Mouse (Mus musculus): ENCODE data around the gene Stx1a. TPM values are rescaled to one million over a fixed set of nuclear protein-coding genes. Genes with fewer than 3 reads are reported as not detected.

Stx1a gene
- total and polyA plus RNA-seq, 2 experiments from 2014 or later = 126 to 149 TPM

DNA sequence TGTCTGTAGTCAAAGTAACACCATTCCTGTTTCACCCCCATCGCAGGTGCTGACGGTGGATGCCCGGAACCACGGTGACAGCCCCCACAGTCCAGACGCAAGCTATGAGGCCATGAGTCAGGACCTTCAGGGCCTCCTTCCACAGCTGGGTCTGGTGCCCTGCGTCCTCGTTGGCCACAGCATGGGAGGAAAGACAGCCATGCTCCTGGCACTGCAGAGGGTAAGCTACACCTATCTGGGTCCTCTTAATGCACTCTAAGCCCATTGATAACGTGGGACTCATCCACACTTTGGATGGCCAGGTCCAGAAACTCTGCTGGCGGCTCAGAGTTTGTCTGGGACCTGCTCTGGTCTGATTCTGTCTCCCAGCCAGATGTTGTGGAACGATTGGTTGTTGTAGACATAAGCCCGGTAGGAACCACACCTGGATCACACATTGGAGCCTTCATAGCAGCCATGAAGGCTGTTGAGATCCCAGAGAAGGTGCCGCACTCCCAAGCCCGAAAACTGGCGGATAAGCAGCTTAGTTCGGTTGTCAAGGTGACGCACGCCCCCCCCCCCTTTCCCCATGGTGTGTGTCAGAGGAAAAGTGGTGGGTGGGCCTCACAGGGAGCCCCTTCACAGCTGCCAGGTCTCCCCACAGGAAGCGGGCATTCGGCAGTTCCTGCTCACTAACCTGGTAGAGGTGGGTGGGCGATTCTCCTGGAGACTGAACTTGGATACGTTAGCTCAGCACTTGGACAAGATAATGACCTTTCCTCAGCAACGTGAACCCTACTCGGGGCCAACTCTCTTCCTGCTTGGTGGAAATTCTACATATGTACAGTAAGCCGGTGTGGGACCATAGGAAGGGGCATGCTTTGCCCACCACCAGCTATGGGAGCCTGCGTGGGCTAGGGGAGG lies 12.2 kb upstream of the Stx1a start:
- Histone ChIP-seq H3K4me3 (ENCODE audit: low read length) (no peak overlapping the region), H3K4me1 (ENCODE audit: insufficient read depth, low read length) (peaks cover 4% of the 10 kb centered on the region), H3K9ac (replicated peaks; ENCODE audit: low read length) (no peak overlapping the region), H3K27me3 (ENCODE audit: insufficient read depth, low read length) (no peaks in the 10 kb centered on the region), H3K36me3 (ENCODE audit: insufficient read depth, low read length) (no peaks in the 10 kb centered on the region), H3K27ac (no peak overlapping the region), H3K9me3 (ENCODE audit: low read length) (no peaks in the 10 kb centered on the region), H3K4me2 (ENCODE audit: low read depth, low read length) (no peak overlapping the region)
- WGBS = 85% methylated on average over 25 of the region's 25 CpGs
- DNase-seq (ENCODE audit: low spot score) (no peak), ATAC-seq (no peak)
- TF ChIP-seq CTCF (IDR thresholded peaks at IDR 0.05; ENCODE audit: low read depth) = no peak

DNA sequence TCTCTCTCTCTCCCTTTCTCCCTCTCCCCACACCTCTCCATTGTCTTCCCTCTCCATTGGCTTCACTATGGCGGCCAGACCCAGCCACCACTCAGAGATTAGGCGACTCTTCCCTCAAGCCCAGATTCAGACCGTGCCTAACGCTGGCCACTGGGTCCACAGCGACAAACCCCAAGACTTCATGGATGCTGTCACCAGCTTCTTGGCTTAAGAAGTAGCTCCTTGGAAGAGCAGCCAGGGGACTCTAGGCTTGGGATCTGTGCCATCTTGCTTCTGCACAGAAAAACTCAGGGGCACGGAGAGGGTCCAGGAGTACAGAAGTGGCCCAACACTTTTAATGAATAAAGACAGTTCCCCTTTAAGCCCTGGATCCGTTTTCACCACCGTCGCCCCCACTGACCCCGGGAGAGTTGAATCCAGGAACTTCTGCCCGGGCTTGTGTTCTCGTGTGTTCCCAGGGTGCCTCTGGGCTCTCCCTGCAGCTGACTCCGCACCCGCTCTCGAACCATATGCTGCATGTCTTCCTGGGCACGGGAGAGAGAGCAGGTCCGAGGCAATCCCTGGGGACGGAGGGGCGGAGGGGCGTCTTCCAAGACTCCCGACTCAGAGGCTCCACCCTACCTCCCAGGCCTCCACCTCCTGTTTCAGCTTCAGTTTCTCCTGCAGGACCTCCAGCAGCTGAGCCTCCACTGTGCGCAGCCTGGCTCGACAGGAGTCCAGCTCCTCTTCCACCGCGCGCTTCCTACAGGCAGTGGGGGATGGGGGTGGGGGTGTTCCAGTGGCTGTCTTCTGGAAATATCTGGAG lies 11.3 kb upstream of the Stx1a start:
- Histone ChIP-seq H3K36me3 (ENCODE audit: insufficient read depth, low read length) (no peaks in the 10 kb centered on the region), H3K9me3 (ENCODE audit: low read length) (no peaks in the 10 kb centered on the region), H3K27ac (0 out of 2 replicates have a peak overlapping the region, but pooled peaks have one; percentile 15), H3K4me2 (ENCODE audit: low read depth, low read length) (peak overlapping the region; percentile 41), H3K4me1 (ENCODE audit: insufficient read depth, low read length) (peaks cover 4% of the 10 kb centered on the region), H3K27me3 (ENCODE audit: insufficient read depth, low read length) (no peaks in the 10 kb centered on the region), H3K4me3 (ENCODE audit: low read length) (peak overlapping the region; percentile 8), H3K9ac (replicated peaks; ENCODE audit: low read length) (no peak overlapping the region)
- ATAC-seq (no peak), DNase-seq (ENCODE audit: low spot score) (peak; percentile 33)
- TF ChIP-seq CTCF (IDR thresholded peaks at IDR 0.05; ENCODE audit: low read depth) = no peak
- WGBS = 24% methylated on average over 26 of the region's 26 CpGs

GRCm38 (mm10) chr5:135012671-135013441 lies 10.4 kb upstream of the Stx1a start:
- Histone ChIP-seq H3K36me3 (ENCODE audit: insufficient read depth, low read length) (no peaks in the 10 kb centered on the region), H3K4me2 (ENCODE audit: low read depth, low read length) (peak overlapping the region; percentile 41), H3K4me3 (ENCODE audit: low read length) (peak overlapping the region; percentile 8; the same call in 1 of the 2 replicates), H3K4me1 (ENCODE audit: insufficient read depth, low read length) (peaks cover 4% of the 10 kb centered on the region), H3K9ac (replicated peaks; ENCODE audit: low read length) (no peak overlapping the region), H3K27me3 (ENCODE audit: insufficient read depth, low read length) (no peaks in the 10 kb centered on the region), H3K27ac (peak overlapping the region; percentile 15; the same call in 1 of the 2 replicates), H3K9me3 (ENCODE audit: low read length) (no peaks in the 10 kb centered on the region)
- 4% methylated on average over 15 of the region's 16 CpGs for WGBS
- peak; percentile 67 for TF ChIP-seq CTCF (IDR thresholded peaks at IDR 0.05; ENCODE audit: low read depth)
- ATAC-seq (no peak), DNase-seq (ENCODE audit: low spot score) (peak; percentile 81)

DNA sequence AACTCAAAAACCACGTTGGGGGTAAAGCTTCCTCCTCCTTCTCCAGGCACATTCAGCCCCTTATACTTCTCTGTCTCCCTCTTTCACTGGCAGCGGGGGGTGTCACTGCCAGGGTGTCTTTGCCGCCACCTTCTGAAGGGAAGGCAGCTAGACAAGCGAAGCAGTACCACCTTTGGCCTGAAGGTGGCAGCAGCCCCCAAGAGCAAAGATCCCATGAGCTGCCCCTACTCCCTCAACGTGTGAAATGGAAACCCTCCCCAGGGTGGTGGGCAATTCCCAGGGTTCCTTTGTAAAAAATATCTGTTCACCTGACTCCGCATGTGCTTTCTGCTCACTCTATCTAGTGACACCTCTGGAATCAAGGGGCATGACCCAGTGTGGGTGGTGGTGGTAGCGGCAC lies 7.8 kb upstream of the Stx1a start:
- peak; percentile 18 for ATAC-seq
- Histone ChIP-seq H3K36me3 (ENCODE audit: insufficient read depth, low read length) (no peaks in the 10 kb centered on the region), H3K4me1 (ENCODE audit: insufficient read depth, low read length) (peaks cover 4% of the 10 kb centered on the region), H3K27ac (no peak overlapping the region), H3K27me3 (ENCODE audit: insufficient read depth, low read length) (no peaks in the 10 kb centered on the region), H3K9ac (replicated peaks; ENCODE audit: low read length) (no peak overlapping the region), H3K9me3 (ENCODE audit: low read length) (no peaks in the 10 kb centered on the region), H3K4me3 (ENCODE audit: low read length) (no peak overlapping the region), H3K4me2 (ENCODE audit: low read depth, low read length) (no peak overlapping the region)
- DNase-seq (ENCODE audit: low spot score) = peak; percentile 88
- peak; percentile 99 for TF ChIP-seq CTCF (IDR thresholded peaks at IDR 0.05; ENCODE audit: low read depth)
- WGBS = 14% methylated on average over 7 of the region's 7 CpGs

DNA sequence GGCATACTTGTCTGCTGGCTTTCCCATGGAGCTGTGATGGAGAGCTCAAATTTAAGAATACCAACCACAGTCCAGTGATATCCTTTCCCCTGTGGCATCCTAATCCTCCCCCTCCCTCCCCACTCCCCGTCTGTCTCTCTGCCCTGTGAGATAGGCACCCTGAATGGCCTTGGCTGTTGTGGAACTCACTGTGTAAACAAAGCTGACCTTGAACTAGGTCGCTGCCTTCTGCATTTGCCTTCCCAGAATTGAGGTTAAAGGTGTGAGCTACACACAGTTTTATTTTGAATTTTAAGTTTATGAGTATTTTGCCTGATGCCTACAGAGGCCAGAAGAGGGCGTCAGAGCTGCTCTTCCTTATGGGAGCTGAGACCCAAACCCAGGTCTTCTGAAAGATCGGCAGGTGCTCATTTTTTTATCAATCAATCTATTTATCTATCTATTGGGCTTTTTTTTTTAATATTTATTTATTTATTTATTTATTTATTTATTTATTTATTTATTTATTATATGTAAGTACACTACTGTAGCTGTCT lies 7.0 kb upstream of the Stx1a start:
- Histone ChIP-seq H3K36me3 (ENCODE audit: insufficient read depth, low read length) (no peaks in the 10 kb centered on the region), H3K4me2 (ENCODE audit: low read depth, low read length) (no peak overlapping the region), H3K9ac (replicated peaks; ENCODE audit: low read length) (no peak overlapping the region), H3K4me1 (ENCODE audit: insufficient read depth, low read length) (peaks cover 1% of the 10 kb centered on the region), H3K4me3 (ENCODE audit: low read length) (no peak overlapping the region), H3K27me3 (ENCODE audit: insufficient read depth, low read length) (no peaks in the 10 kb centered on the region), H3K27ac (no peak overlapping the region), H3K9me3 (ENCODE audit: low read length) (no peaks in the 10 kb centered on the region)
- DNase-seq (ENCODE audit: low spot score) (no peak), ATAC-seq (no peak)
- 64% methylated on average over 4 of the region's 4 CpGs for WGBS
- TF ChIP-seq CTCF (IDR thresholded peaks at IDR 0.05; ENCODE audit: low read depth) = peak; percentile 22; the same call in 1 of the 2 replicates

GRCm38 (mm10) chr5:135021814-135022213 lies 1.5 kb upstream of the Stx1a start:
- TF ChIP-seq CTCF (IDR thresholded peaks at IDR 0.05; ENCODE audit: low read depth) = no peak

More at GRCm38 (mm10) chr5:135021814-135022213, 1.5 kb upstream of the Stx1a start:
- Histone ChIP-seq H3K9me3 (ENCODE audit: low read length) (no peaks in the 10 kb centered on the region), H3K27ac (0 out of 2 replicates have a peak overlapping the region, but pooled peaks have one; percentile 26), H3K9ac (replicated peaks; ENCODE audit: low read length) (no peak overlapping the region), H3K4me3 (ENCODE audit: low read length) (no peak overlapping the region), H3K27me3 (ENCODE audit: insufficient read depth, low read length) (no peaks in the 10 kb centered on the region), H3K4me2 (ENCODE audit: low read depth, low read length) (no peak overlapping the region), H3K4me1 (ENCODE audit: insufficient read depth, low read length) (peaks cover 14% of the 10 kb centered on the region), H3K36me3 (ENCODE audit: insufficient read depth, low read length) (no peaks in the 10 kb centered on the region)
- WGBS = 33% methylated on average over 6 of the region's 6 CpGs
- peak; percentile 94 for DNase-seq (ENCODE audit: low spot score)
- peak; percentile 77 for ATAC-seq

Data from hindbrain, postnatal 0 days (tissue).